Mouse (Mus musculus) skeletal muscle tissue, adult 2 months (tissue): Measurements from ENCODE around the gene Frem2.

ENCODE experiments used
- DNase-seq: peaks from one replicate; pipeline ENCODE4 v3.0.0-alpha.2; 2012; ENCODE audit warnings: low read depth, low spot score

Gene Frem2

DNA sequence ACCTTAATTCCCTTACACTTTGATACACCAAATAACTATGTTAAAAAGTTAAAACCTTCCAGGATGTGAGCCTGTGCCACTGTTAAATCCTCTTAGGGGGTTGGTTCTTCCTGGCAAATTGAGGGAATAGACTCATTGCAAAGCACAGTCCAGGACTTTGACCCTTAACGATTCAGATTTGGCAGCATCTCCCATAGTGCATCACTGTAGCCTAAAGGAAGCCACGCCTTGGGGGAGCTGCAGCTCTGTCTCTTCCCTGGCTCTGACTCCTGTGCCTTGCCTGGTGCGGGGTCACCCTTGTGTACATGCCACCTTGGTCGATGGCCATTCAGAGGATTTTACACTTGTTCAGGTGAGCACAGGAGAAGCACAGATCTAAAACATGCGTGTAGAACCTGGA lies 187.5 kb downstream of the Frem2 start:
- DNase-seq = no peak

DNA sequence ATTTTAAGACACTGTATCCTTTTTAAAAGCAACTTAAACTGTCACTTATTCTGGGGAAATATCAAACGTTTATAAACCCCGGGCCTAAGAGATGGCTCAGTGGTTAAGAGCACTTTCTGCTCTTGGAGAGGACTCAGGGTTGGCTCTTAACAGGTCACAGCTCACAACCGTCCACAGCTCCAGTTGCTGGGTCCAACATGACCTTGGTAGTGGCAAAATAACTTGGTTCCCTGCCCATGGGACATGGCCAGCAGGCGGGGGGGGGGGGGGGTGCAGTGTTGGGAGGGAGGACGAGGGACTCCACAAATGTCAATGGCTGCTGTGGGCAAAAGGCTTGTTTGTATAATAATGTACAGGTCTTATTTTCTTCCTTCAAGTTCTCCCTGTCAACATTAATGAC lies 189.8 kb downstream of the Frem2 start:
- peak; percentile 79 for DNase-seq

DNA sequence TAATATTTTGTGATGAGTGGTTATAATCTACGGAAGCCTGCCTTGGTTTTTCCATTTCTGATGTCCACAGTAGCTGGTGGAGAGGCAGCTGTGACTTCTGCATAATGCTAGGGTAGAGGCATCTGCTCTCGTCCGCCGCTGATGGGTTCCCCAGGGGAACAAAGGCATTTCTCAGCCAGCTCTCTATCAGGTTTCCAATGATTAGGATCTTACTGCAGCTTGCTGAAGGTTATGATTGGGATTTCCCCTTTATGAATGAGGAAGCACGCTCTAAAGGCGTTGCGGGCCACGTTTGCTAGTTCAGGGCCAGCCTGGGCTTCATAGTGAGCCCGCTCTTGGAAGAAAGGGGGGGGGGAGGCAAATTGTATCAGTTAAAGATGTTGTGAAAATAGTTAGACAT lies 190.7 kb downstream of the Frem2 start:
- no peak for DNase-seq

GRCm38 (mm10) chr3:53465330-53465729 lies 191.8 kb downstream of the Frem2 start:
- no peak for DNase-seq

GRCm38 (mm10) chr3:53464146-53464698 lies 192.9 kb downstream of the Frem2 start:
- DNase-seq = no peak
